Mouse (Mus musculus) hindbrain, embryonic 12.5 days (tissue): Measurements from ENCODE around the gene Cacna1b. TPM values are rescaled to one million over a fixed set of nuclear protein-coding genes. Genes with fewer than 3 reads are reported as not detected.

Experiments
- ATAC-seq: fragments of 200-750 bp; cut with Nextera tagmentation; 2 replicates; pipeline ENCODE4 v1.8.0; 2017; ENCODE audit warnings: moderate TSS enrichment; ENCODE audit not compliant: low FRiP score
- H3K27ac ChIP-seq: fragments of 300-500 bp; sonication (generic); 2 replicates; pipeline ENCODE4 v1.5.1; 2016; ENCODE audit warnings: mild to moderate bottlenecking
- H3K27me3 ChIP-seq: fragments of 300-500 bp; sonication (generic); 2 replicates; pipeline ENCODE4 v1.6.1; 2016; ENCODE audit warnings: mild to moderate bottlenecking
- H3K36me3 ChIP-seq: fragments of 300-500 bp; sonication (generic); 2 replicates; pipeline ENCODE4 v1.6.1; 2016; ENCODE audit warnings: mild to moderate bottlenecking
- H3K4me1 ChIP-seq: fragments of 300-500 bp; sonication (generic); 2 replicates; pipeline ENCODE4 v1.6.1; 2016
- H3K4me2 ChIP-seq: fragments of 300-500 bp; sonication (generic); replicated peaks from 2 replicates; pipeline ENCODE4 v1.6.1; 2016; ENCODE audit warnings: mild to moderate bottlenecking
- H3K4me3 ChIP-seq: fragments of 300-500 bp; sonication (generic); 2 replicates; pipeline ENCODE4 v1.5.1; 2016; ENCODE audit warnings: mild to moderate bottlenecking
- H3K9ac ChIP-seq: fragments of 300-500 bp; sonication (generic); 2 replicates; pipeline ENCODE4 v1.6.1; 2016; ENCODE audit warnings: mild to moderate bottlenecking, moderate library complexity
- H3K9me3 ChIP-seq: fragments of 300-500 bp; sonication (generic); replicated peaks from 2 replicates; pipeline ENCODE4 v1.6.1; 2016; ENCODE audit warnings: mild to moderate bottlenecking
- WGBS: fragments of 180-500 bp; shearing (Covaris S2); methylation state at CpG from one replicate; pipeline ENCODE4 v1.1.7; 2016; 5-methylcytosine and 5-hydroxymethylcytosine counted together
- polyA plus RNA-seq: library from polyadenylated mRNA; unstranded; fragments of >200 nt; fragmentation: Nextera tagmentation; extraction: Ambion mirVana; gene quantifications from 2 replicates; pipeline ENCODE4 v1.2.1, GENCODE M21; 2016

The Cacna1b gene
- polyA plus RNA-seq, 1 experiment from 2014 or later: 6.6 TPM

GRCm38 (mm10) chr2:24717461-24717860 lies 45.5 kb downstream of the Cacna1b start:
- H3K9me3 ChIP-seq: no peaks in the 10 kb centered on the region
- H3K27me3 ChIP-seq: no peaks in the 10 kb centered on the region
- peaks cover 30% of the 10 kb centered on the region for H3K36me3 ChIP-seq
- no peak overlapping the region for H3K4me3 ChIP-seq
- WGBS: 83% methylated on average over 4 of the region's 4 CpGs
- no peak for ATAC-seq
- H3K4me1 ChIP-seq: no peaks in the 10 kb centered on the region
- H3K27ac ChIP-seq: no peak overlapping the region
- H3K9ac ChIP-seq: no peak overlapping the region
- H3K4me2 ChIP-seq: no peak overlapping the region

GRCm38 (mm10) chr2:24705929-24706328 lies 57.0 kb downstream of the Cacna1b start:
- Histone ChIP-seq H3K27ac (no peak overlapping the region), H3K4me3 (no peak overlapping the region), H3K4me2 (no peak overlapping the region), H3K9ac (no peak overlapping the region), H3K9me3 (no peaks in the 10 kb centered on the region; the same call in 1 of the 2 replicates), H3K4me1 (no peaks in the 10 kb centered on the region), H3K36me3 (peaks cover 16% of the 10 kb centered on the region), H3K27me3 (no peaks in the 10 kb centered on the region)
- WGBS: 78% methylated on average over 10 of the region's 10 CpGs
- no peak for ATAC-seq

DNA sequence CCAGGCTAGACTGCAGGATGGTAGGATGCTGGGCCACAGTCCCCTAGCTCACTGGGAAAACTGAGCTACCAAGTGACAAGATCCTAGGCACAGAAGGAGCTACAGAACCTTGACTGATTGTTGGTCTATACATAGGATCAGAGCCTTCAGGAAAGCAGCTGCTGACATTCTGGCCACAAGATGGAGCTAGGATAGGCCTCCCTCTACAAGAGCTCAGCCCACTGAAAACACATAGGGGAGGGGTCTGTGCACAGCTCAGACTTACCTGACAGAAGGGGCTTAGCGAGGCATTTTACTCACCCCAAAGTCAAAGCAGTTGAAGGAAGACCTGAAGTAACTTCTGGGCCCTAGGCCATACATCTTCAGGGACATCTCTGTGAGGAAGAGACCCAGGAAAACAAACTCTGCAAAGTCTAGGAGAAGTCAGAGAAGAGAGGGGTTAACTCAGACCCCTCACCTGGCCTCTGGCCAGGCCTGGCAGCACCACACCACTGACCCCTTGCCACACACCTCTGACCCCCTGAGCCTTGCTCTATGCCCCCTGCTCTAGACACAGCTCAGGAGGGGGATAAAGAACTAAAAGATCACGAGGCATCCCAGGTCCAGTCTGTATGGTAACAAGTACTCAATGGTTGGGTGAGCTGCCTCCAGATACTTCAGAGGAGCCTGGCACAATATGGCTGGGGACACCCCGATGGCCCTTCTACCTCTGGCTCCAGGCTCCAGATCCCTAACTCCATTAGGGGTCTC lies 60.6 kb downstream of the Cacna1b start:
- Histone ChIP-seq H3K9me3 (no peaks in the 10 kb centered on the region), H3K4me2 (no peak overlapping the region), H3K27ac (no peak overlapping the region), H3K4me3 (no peak overlapping the region), H3K36me3 (peaks cover 24% of the 10 kb centered on the region), H3K27me3 (no peaks in the 10 kb centered on the region), H3K4me1 (no peaks in the 10 kb centered on the region), H3K9ac (no peak overlapping the region)
- no peak for ATAC-seq
- WGBS: 77% methylated on average over 3 of the region's 3 CpGs

DNA sequence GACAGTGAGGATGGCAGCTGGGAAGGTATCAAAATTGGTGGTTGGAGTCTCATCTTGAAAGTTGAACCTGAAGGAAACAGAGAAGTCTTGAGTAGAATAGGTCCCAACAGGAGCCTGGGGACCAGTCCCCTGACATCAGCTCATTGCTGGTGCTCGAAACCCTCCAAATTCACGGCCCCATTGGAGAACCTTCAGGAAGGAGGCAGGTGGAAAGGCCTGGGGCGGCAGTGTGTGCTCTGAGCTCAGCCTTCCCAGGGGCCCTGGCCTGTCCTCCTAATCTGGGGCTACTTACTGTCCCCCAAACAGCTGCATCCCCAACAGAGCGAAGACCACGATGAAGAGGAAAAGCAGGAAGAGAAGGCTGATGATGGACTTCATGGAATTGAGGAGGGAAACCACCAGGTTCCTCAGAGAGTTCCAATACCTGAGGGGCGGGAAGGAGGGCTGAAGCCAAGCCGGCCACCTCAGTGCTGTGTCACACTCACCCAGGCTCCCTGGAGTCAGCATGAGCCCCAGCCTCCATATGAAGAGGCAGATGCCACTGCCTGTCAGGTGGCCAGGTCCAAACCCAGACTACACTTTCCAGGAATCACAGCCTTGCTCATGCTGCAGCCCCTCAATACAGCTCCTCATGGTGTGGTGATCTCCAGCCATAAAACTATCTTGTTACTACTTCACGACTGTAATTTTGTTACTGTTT lies 65.5 kb downstream of the Cacna1b start:
- no peak for ATAC-seq
- Histone ChIP-seq H3K27me3 (no peaks in the 10 kb centered on the region), H3K4me2 (no peak overlapping the region), H3K4me3 (no peak overlapping the region), H3K4me1 (no peaks in the 10 kb centered on the region), H3K9ac (no peak overlapping the region), H3K9me3 (no peaks in the 10 kb centered on the region), H3K36me3 (peaks cover 21% of the 10 kb centered on the region; the same call in 1 of the 2 replicates), H3K27ac (no peak overlapping the region)
- 86% methylated on average over 8 of the region's 8 CpGs for WGBS

DNA sequence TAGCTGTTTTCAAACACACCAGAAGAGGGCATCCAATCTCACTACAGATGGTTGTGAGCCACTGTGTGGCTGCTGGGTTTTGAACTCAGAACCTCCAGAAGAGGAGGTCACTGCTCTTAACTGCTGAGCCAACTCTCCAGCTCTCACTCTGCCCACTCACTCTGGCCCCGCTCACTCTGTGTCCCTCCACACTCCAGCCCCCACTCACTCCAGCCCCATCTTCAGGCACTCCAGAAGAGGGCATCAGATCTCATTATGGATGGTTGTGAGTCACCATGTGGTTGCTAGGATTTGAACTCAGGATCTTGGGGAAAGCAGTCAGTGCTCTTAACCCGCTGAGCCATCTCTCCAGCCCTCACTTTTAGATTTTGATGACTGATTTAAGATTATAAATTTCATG lies 70.6 kb downstream of the Cacna1b start:
- Histone ChIP-seq H3K27me3 (no peaks in the 10 kb centered on the region), H3K27ac (no peak overlapping the region), H3K4me2 (no peak overlapping the region), H3K9ac (no peak overlapping the region), H3K4me1 (no peaks in the 10 kb centered on the region), H3K4me3 (no peak overlapping the region), H3K9me3 (no peaks in the 10 kb centered on the region), H3K36me3 (peaks cover 27% of the 10 kb centered on the region)
- 95% methylated on average over 2 of the region's 2 CpGs for WGBS
- no peak for ATAC-seq

DNA sequence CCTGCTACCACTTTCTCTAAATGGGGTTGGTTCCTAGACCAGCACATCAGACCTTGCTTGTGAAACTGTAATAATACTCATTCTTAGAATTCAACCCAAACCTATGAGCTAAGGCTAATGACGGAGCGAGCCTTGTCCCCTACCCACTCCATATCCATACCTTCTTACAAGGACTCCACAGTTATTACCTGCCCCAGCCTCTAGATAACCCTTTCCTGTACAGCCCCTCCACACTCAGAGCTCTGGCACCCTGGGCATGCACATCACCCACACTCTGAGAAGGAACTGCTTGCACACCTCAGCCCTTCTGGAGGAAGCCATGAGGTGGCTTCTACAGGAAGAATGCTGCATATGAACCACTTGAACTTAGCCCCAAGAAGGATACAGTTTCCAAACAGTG lies 72.6 kb downstream of the Cacna1b start:
- WGBS: 98% methylated on average over 2 of the region's 2 CpGs
- no peak overlapping the region for H3K27ac ChIP-seq
- no peak overlapping the region for H3K4me2 ChIP-seq
- H3K4me3 ChIP-seq: no peak overlapping the region
- no peak for ATAC-seq
- no peaks in the 10 kb centered on the region for H3K4me1 ChIP-seq
- H3K36me3 ChIP-seq: peaks cover 29% of the 10 kb centered on the region
- no peaks in the 10 kb centered on the region for H3K9me3 ChIP-seq
- H3K27me3 ChIP-seq: no peaks in the 10 kb centered on the region
- H3K9ac ChIP-seq: no peak overlapping the region

DNA sequence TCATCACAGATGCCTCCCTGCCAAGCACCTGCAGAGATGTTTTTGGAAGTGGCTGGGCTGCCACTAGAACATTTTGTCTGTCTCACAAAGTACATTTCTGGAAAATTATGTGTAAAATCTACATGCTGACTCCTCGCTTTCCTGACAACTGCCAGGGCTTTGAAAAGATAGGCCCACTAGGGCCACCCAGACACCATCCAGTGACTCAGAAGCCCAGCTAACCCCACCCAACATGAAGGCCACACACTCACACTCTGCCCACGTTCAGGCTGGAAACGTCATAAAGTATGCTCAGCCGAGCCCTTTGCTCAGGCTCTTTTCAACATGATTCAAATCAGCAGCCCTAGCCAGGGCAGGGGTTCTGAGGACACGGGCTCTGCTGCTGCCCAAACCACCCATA lies 77.6 kb downstream of the Cacna1b start:
- 78% methylated on average over 5 of the region's 5 CpGs for WGBS
- Histone ChIP-seq H3K4me2 (no peak overlapping the region), H3K9me3 (no peaks in the 10 kb centered on the region), H3K4me3 (no peak overlapping the region), H3K4me1 (no peaks in the 10 kb centered on the region), H3K27me3 (no peaks in the 10 kb centered on the region), H3K36me3 (peaks cover 52% of the 10 kb centered on the region), H3K9ac (no peak overlapping the region), H3K27ac (no peak overlapping the region)
- no peak for ATAC-seq

GRCm38 (mm10) chr2:24684796-24685195 lies 78.2 kb downstream of the Cacna1b start:
- Histone ChIP-seq H3K9me3 (no peaks in the 10 kb centered on the region), H3K4me2 (no peak overlapping the region), H3K4me3 (no peak overlapping the region), H3K4me1 (peaks cover under 1% of the 10 kb centered on the region; the same call in 1 of the 2 replicates), H3K36me3 (peaks cover 50% of the 10 kb centered on the region), H3K9ac (no peak overlapping the region), H3K27ac (no peak overlapping the region), H3K27me3 (0 out of 2 replicates have a peak, but pooled peaks cover under 1% of the 10 kb centered on the region)
- WGBS: 95% methylated on average over 4 of the region's 4 CpGs
- no peak for ATAC-seq

DNA sequence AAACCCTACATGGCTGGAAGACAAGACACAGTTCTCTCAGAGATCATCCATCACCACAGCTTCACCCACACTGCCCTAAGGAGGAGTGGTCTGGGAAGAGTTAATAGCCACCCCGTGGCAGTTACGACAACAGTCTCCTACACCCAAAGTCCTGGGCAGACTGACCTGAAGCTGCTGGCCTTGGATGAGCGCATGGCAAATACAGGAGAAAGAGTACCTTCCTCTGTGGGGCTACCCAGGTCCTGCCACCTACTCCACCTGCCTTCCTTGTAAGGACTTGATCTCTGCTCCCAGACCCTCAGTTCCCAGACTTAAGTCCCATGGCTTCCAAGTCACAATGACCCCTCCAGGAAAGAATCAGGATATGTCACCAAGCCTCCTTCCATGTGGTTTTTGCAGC lies 79.7 kb downstream of the Cacna1b start:
- H3K27ac ChIP-seq: no peak overlapping the region
- no peak overlapping the region for H3K9ac ChIP-seq
- peaks cover 10% of the 10 kb centered on the region; the same call in 1 of the 2 replicates for H3K27me3 ChIP-seq
- H3K4me1 ChIP-seq: peaks cover 10% of the 10 kb centered on the region
- no peak for ATAC-seq
- no peak overlapping the region for H3K4me2 ChIP-seq
- no peaks in the 10 kb centered on the region for H3K9me3 ChIP-seq
- peaks cover 43% of the 10 kb centered on the region for H3K36me3 ChIP-seq
- no peak overlapping the region for H3K4me3 ChIP-seq
- 92% methylated on average over 3 of the region's 3 CpGs for WGBS

DNA sequence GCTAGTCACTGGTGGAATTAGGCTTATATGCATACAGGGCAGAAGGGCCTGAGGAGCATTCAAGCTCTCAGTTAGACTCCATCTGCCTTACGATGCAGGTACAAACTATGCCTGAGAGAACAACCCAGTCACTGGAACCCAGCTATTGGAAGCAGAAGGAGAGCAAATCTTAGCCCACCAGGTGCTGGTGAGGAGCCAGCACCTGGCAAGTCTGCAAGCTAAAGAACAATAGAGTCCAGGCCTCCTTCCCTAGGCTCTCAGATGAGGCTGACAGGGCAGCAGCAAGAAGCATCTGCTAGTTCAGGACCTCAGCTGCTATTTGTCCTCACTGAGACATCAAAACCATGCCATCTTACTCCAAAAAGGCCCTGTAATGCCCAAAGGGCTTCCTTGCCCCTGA lies 82.2 kb downstream of the Cacna1b start:
- no peak overlapping the region for H3K4me3 ChIP-seq
- peaks cover 34% of the 10 kb centered on the region for H3K36me3 ChIP-seq
- no peaks in the 10 kb centered on the region for H3K9me3 ChIP-seq
- 97% methylated on average over 1 of the region's 1 CpGs for WGBS
- H3K4me1 ChIP-seq: peaks cover 10% of the 10 kb centered on the region
- no peak overlapping the region for H3K27ac ChIP-seq
- peaks cover 10% of the 10 kb centered on the region; the same call in 1 of the 2 replicates for H3K27me3 ChIP-seq
- ATAC-seq: no peak
- H3K9ac ChIP-seq: no peak overlapping the region
- no peak overlapping the region for H3K4me2 ChIP-seq

DNA sequence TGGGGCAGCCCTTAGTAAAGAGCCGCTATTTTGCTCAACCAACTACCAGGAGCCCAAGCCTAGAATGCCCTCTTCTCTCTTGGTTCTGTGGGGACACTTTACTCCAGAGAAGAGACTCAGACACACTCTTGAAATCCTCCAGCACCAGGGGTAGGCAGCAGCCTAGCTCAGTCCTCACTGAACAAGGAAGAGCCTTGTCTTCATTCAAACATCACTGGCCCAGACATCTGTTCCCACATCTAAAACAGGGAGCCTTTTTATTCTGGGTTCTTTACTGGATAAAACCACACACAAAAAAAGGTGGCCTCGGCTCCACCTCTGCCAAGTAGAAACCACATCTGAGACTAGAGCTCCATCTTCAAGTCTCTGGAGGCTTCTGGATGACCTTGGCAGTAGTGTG lies 82.8 kb downstream of the Cacna1b start:
- Histone ChIP-seq H3K27me3 (peaks cover 10% of the 10 kb centered on the region; the same call in 1 of the 2 replicates), H3K4me2 (no peak overlapping the region), H3K36me3 (peaks cover 31% of the 10 kb centered on the region), H3K9me3 (no peaks in the 10 kb centered on the region), H3K4me3 (no peak overlapping the region), H3K9ac (no peak overlapping the region), H3K27ac (no peak overlapping the region), H3K4me1 (peaks cover 10% of the 10 kb centered on the region)
- 95% methylated on average over 2 of the region's 2 CpGs for WGBS
- ATAC-seq: no peak

DNA sequence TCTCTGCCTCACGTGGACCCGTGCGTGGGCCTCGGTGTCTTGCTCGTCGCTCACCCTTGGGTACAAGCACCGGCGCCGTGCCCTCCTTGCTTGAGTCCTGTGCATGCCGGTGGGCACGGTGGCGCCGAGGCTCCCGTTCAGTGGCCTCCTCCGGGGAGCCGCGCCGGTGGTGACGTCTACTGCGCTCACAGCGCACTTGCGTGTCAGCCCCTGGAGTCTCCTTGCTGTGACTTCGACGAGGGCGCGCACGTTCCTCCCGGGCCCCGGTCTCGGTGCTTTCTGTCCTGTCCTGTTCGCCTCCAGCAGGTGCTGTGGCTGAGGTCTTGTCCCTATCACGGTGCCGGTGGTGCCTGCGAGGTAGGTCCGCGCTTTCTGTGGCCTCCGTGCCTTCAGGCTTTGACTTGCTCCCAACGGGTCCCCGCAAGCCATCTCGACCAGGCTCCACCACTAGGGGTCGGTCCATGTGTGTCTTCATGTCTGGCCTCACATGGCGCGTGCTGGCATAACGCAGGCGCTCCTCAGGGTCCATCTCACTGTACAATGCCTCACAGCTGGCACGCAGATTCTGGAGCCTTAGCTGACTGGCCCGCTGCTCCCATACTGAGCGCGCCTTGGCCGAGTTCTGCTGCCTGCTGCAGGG lies 83.8 kb downstream of the Cacna1b start:
- no peaks in the 10 kb centered on the region for H3K9me3 ChIP-seq
- 0 out of 2 replicates have a peak overlapping the region, but pooled peaks have one; percentile 27 for H3K9ac ChIP-seq
- WGBS: 28% methylated on average over 50 of the region's 50 CpGs
- peaks cover 10% of the 10 kb centered on the region; the same call in 1 of the 2 replicates for H3K27me3 ChIP-seq
- peak overlapping the region; percentile 7 for H3K4me3 ChIP-seq
- H3K36me3 ChIP-seq: peaks cover 24% of the 10 kb centered on the region; the same call in 1 of the 2 replicates
- peaks cover 10% of the 10 kb centered on the region for H3K4me1 ChIP-seq
- peak overlapping the region; percentile 41 for H3K4me2 ChIP-seq
- peak; percentile 67 for ATAC-seq
- H3K27ac ChIP-seq: no peak overlapping the region
